Mouse (Mus musculus): ENCODE results near the gene Mturn. TPM values are rescaled to one million over a fixed set of nuclear protein-coding genes. Genes with fewer than 3 reads are reported as not detected.

Gene Mturn
- polyA plus RNA-seq, 1 experiment from 2014 or later, result 2.5 TPM

GRCm38 (mm10) chr6:54669868-54670267 lies 11.6 kb upstream of the Mturn start:
- ATAC-seq, result no peak
- no peak for TF ChIP-seq CTCF (IDR thresholded peaks at IDR 0.05; ENCODE audit: low read depth)
- no peaks in the 10 kb centered on the region for H3K4me1 ChIP-seq (replicated peaks; ENCODE audit: control insufficient read depth, insufficient read depth, low read length)
- H3K9me3 ChIP-seq (ENCODE audit: control insufficient read depth), result no peaks in the 10 kb centered on the region
- no peak overlapping the region for H3K4me2 ChIP-seq (replicated peaks; ENCODE audit: low read depth)
- H3K36me3 ChIP-seq (ENCODE audit: control insufficient read depth, insufficient read depth), result no peaks in the 10 kb centered on the region; the same call in 1 of the 2 replicates
- WGBS, result 87% methylated on average over 6 of the region's 6 CpGs
- no peaks in the 10 kb centered on the region for H3K27me3 ChIP-seq (replicated peaks; ENCODE audit: control insufficient read depth, insufficient read depth, low read length)
- no peak overlapping the region for H3K27ac ChIP-seq (ENCODE audit: low read depth, low read length)
- no peak overlapping the region for H3K4me3 ChIP-seq (ENCODE audit: low read depth, low read length)
- H3K9ac ChIP-seq (ENCODE audit: low read depth, low read length), result no peak overlapping the region

GRCm38 (mm10) chr6:54672901-54673300 lies 8.5 kb upstream of the Mturn start:
- Histone ChIP-seq H3K36me3 (ENCODE audit: control insufficient read depth, insufficient read depth) (no peaks in the 10 kb centered on the region; the same call in 1 of the 2 replicates), H3K4me3 (ENCODE audit: low read depth, low read length) (no peak overlapping the region), H3K27me3 (replicated peaks; ENCODE audit: control insufficient read depth, insufficient read depth, low read length) (no peaks in the 10 kb centered on the region), H3K9ac (ENCODE audit: low read depth, low read length) (no peak overlapping the region), H3K4me1 (replicated peaks; ENCODE audit: control insufficient read depth, insufficient read depth, low read length) (no peaks in the 10 kb centered on the region), H3K9me3 (ENCODE audit: control insufficient read depth) (no peaks in the 10 kb centered on the region), H3K4me2 (replicated peaks; ENCODE audit: low read depth) (no peak overlapping the region), H3K27ac (ENCODE audit: low read depth, low read length) (no peak overlapping the region)
- no peak for ATAC-seq
- 59% methylated on average over 5 of the region's 5 CpGs for WGBS
- TF ChIP-seq CTCF (IDR thresholded peaks at IDR 0.05; ENCODE audit: low read depth), result no peak

GRCm38 (mm10) chr6:54679686-54680085 lies 1.7 kb upstream of the Mturn start:
- H3K4me1 ChIP-seq (replicated peaks; ENCODE audit: control insufficient read depth, insufficient read depth, low read length), result no peaks in the 10 kb centered on the region
- no peaks in the 10 kb centered on the region for H3K36me3 ChIP-seq (ENCODE audit: control insufficient read depth, insufficient read depth)
- H3K4me3 ChIP-seq (ENCODE audit: low read depth, low read length), result no peak overlapping the region
- H3K27me3 ChIP-seq (replicated peaks; ENCODE audit: control insufficient read depth, insufficient read depth, low read length), result no peaks in the 10 kb centered on the region
- no peak for TF ChIP-seq CTCF (IDR thresholded peaks at IDR 0.05; ENCODE audit: low read depth)
- H3K9ac ChIP-seq (ENCODE audit: low read depth, low read length), result no peak overlapping the region
- no peaks in the 10 kb centered on the region for H3K9me3 ChIP-seq (ENCODE audit: control insufficient read depth)
- H3K4me2 ChIP-seq (replicated peaks; ENCODE audit: low read depth), result no peak overlapping the region
- no peak for ATAC-seq
- no peak overlapping the region for H3K27ac ChIP-seq (ENCODE audit: low read depth, low read length)
- WGBS, result 84% methylated on average over 5 of the region's 5 CpGs

GRCm38 (mm10) chr6:54681746-54682428 lies 463 bp downstream of the Mturn start:
- peak overlapping the region; percentile 60; the same call in 1 of the 2 replicates for H3K27ac ChIP-seq (ENCODE audit: low read depth, low read length)
- no peak for ATAC-seq
- H3K4me1 ChIP-seq (replicated peaks; ENCODE audit: control insufficient read depth, insufficient read depth, low read length), result no peaks in the 10 kb centered on the region
- no peaks in the 10 kb centered on the region for H3K27me3 ChIP-seq (replicated peaks; ENCODE audit: control insufficient read depth, insufficient read depth, low read length)
- no peaks in the 10 kb centered on the region for H3K36me3 ChIP-seq (ENCODE audit: control insufficient read depth, insufficient read depth)
- under 1% methylated on average over 61 of the region's 61 CpGs for WGBS
- H3K4me3 ChIP-seq (ENCODE audit: low read depth, low read length), result peak overlapping the region; percentile 74
- TF ChIP-seq CTCF (IDR thresholded peaks at IDR 0.05; ENCODE audit: low read depth), result peak; percentile 16; the same call in 1 of the 2 replicates
- H3K4me2 ChIP-seq (replicated peaks; ENCODE audit: low read depth), result peak overlapping the region; percentile 98
- H3K9me3 ChIP-seq (ENCODE audit: control insufficient read depth), result no peaks in the 10 kb centered on the region
- peak overlapping the region; percentile 40; the same call in 1 of the 2 replicates for H3K9ac ChIP-seq (ENCODE audit: low read depth, low read length)

GRCm38 (mm10) chr6:54684085-54684484 lies 2.7 kb downstream of the Mturn start:
- no peak for ATAC-seq
- Histone ChIP-seq H3K4me2 (replicated peaks; ENCODE audit: low read depth) (no peak overlapping the region), H3K27me3 (replicated peaks; ENCODE audit: control insufficient read depth, insufficient read depth, low read length) (no peaks in the 10 kb centered on the region), H3K4me1 (replicated peaks; ENCODE audit: control insufficient read depth, insufficient read depth, low read length) (no peaks in the 10 kb centered on the region), H3K9ac (ENCODE audit: low read depth, low read length) (no peak overlapping the region), H3K27ac (ENCODE audit: low read depth, low read length) (no peak overlapping the region), H3K9me3 (ENCODE audit: control insufficient read depth) (no peaks in the 10 kb centered on the region), H3K4me3 (ENCODE audit: low read depth, low read length) (no peak overlapping the region), H3K36me3 (ENCODE audit: control insufficient read depth, insufficient read depth) (no peaks in the 10 kb centered on the region)
- WGBS, result 80% methylated on average over 4 of the region's 4 CpGs
- no peak for TF ChIP-seq CTCF (IDR thresholded peaks at IDR 0.05; ENCODE audit: low read depth)

GRCm38 (mm10) chr6:54685103-54685502 lies 3.7 kb downstream of the Mturn start:
- no peak for TF ChIP-seq CTCF (IDR thresholded peaks at IDR 0.05; ENCODE audit: low read depth)
- Histone ChIP-seq H3K4me2 (replicated peaks; ENCODE audit: low read depth) (no peak overlapping the region), H3K27ac (ENCODE audit: low read depth, low read length) (no peak overlapping the region), H3K4me3 (ENCODE audit: low read depth, low read length) (no peak overlapping the region), H3K9ac (ENCODE audit: low read depth, low read length) (no peak overlapping the region), H3K27me3 (replicated peaks; ENCODE audit: control insufficient read depth, insufficient read depth, low read length) (no peaks in the 10 kb centered on the region), H3K9me3 (ENCODE audit: control insufficient read depth) (no peaks in the 10 kb centered on the region), H3K36me3 (ENCODE audit: control insufficient read depth, insufficient read depth) (no peaks in the 10 kb centered on the region), H3K4me1 (replicated peaks; ENCODE audit: control insufficient read depth, insufficient read depth, low read length) (no peaks in the 10 kb centered on the region)
- WGBS, result 81% methylated on average over 5 of the region's 5 CpGs
- ATAC-seq, result no peak

Data from intestine, postnatal 0 days (tissue).